Mouse (Mus musculus) E14TG2a.4 (cell line): Measurements from ENCODE around the gene Ccdc88b.

Source experiments
- CTCF ChIP-seq: conservative IDR thresholded peaks from 2 replicates; pipeline ENCODE4 v1.5.1; 2014; ENCODE audit warnings: low read length
- NANOG ChIP-seq: IDR thresholded peaks from 2 replicates; pipeline ENCODE4 v1.6.1; 2014; ENCODE audit warnings: borderline replicate concordance, low read length, mixed read lengths
- POU5F1 ChIP-seq: IDR thresholded peaks from 2 replicates; pipeline ENCODE4 v1.6.1; 2014; ENCODE audit warnings: low read length, borderline replicate concordance

GRCm38 (mm10) chr19:6830556-6831316 is 27.3 kb downstream of the Ccdc88b start:
- TF ChIP-seq CTCF, result no peak
- no peak for TF ChIP-seq POU5F1
- no peak for TF ChIP-seq NANOG
